Mouse (Mus musculus): ENCODE results near the gene Pde5a. TPM values are rescaled to one million over a fixed set of nuclear protein-coding genes. Genes with fewer than 3 reads are reported as not detected.

Gene Pde5a
- polyA plus RNA-seq, 1 experiment from 2014 or later: 4.3 TPM

- no peaks in the 10 kb centered on the region for H3K9me3 ChIP-seq
- no peak overlapping the region for H3K9ac ChIP-seq
- no peak for ATAC-seq (ENCODE audit: low FRiP score)
- no peaks in the 10 kb centered on the region for H3K27me3 ChIP-seq
- H3K4me1 ChIP-seq: no peaks in the 10 kb centered on the region
- no peaks in the 10 kb centered on the region for H3K36me3 ChIP-seq (replicated peaks)
- H3K4me3 ChIP-seq (replicated peaks): no peak overlapping the region
- 86% methylated on average over 1 of the region's 1 CpGs for WGBS
- no peak overlapping the region for H3K4me2 ChIP-seq
- no peak overlapping the region for H3K27ac ChIP-seq
Measured at GRCm38 (mm10) chr3:122871596-122871995, 142.8 kb downstream of the Pde5a start.

DNA sequence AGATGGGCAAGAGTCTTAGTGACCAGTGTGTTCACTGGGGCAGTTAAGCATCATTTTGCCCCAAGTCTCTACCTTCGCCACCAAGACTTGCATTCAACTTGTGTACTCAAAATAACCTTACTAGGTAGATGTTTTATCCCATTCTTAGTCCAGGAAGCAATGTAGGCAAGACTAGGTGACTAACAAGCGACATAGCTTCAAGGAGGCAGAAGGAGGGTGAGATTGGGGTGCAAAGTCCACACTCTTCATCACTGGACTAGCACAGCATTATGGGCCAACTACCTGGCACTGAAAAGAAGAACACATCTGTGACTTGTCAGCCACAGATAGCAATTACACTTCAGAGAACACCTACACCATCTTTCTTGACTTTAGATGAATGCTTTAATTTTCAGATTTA, 148.1 kb downstream of the Pde5a start:
- Histone ChIP-seq H3K9me3 (no peaks in the 10 kb centered on the region), H3K36me3 (replicated peaks) (no peaks in the 10 kb centered on the region), H3K4me3 (replicated peaks) (no peak overlapping the region), H3K27me3 (no peaks in the 10 kb centered on the region), H3K4me2 (no peak overlapping the region), H3K4me1 (no peaks in the 10 kb centered on the region), H3K27ac (no peak overlapping the region), H3K9ac (no peak overlapping the region)
- WGBS: 94% methylated on average over 2 of the region's 2 CpGs
- no peak for ATAC-seq (ENCODE audit: low FRiP score)

GRCm38 (mm10) chr3:122877543-122877942, 148.8 kb downstream of the Pde5a start:
- Histone ChIP-seq H3K4me1 (no peaks in the 10 kb centered on the region), H3K9me3 (no peaks in the 10 kb centered on the region), H3K4me3 (replicated peaks) (no peak overlapping the region), H3K4me2 (no peak overlapping the region), H3K9ac (no peak overlapping the region), H3K27ac (no peak overlapping the region), H3K36me3 (replicated peaks) (no peaks in the 10 kb centered on the region), H3K27me3 (no peaks in the 10 kb centered on the region)
- WGBS: 92% methylated on average over 3 of the region's 3 CpGs
- ATAC-seq (ENCODE audit: low FRiP score): no peak

DNA sequence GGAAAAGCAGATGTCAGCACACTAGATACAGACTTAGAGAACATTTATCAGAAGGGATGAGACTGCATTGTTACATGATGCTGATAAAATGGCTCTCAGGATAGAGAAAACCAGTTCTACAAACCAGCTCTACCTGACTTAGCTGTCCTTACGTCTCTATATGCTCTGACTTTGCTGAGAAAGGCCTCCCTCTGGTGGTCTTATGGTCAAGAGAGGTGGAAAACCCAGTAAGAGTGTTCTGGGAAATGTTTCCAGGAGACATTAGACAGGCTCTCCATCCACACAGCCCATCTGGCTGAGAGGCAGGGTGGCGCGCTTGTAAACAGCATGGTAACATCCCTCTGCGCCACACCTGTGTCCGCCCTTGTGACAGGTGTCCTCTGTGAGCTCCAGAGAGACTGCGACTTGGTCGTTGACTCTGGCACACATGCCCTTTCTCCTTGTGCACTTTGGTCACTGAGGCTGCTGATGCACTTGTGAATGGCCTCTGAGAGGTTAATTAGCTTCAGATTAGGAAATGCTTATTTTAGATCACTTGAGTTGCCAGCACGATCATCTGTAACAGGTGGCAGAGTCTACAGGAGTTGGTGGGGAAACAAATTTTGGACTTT, 150.1 kb downstream of the Pde5a start:
- Histone ChIP-seq H3K27me3 (no peaks in the 10 kb centered on the region), H3K27ac (no peak overlapping the region), H3K36me3 (replicated peaks) (no peaks in the 10 kb centered on the region), H3K9ac (no peak overlapping the region), H3K4me1 (no peaks in the 10 kb centered on the region), H3K9me3 (no peaks in the 10 kb centered on the region), H3K4me2 (no peak overlapping the region), H3K4me3 (replicated peaks) (no peak overlapping the region)
- WGBS: 90% methylated on average over 8 of the region's 8 CpGs
- ATAC-seq (ENCODE audit: low FRiP score): no peak

GRCm38 (mm10) chr3:122887505-122888301, 159.0 kb downstream of the Pde5a start:
- no peak overlapping the region for H3K9ac ChIP-seq
- WGBS: 81% methylated on average over 4 of the region's 4 CpGs
- no peak for ATAC-seq (ENCODE audit: low FRiP score)
- H3K9me3 ChIP-seq: no peaks in the 10 kb centered on the region
- no peak overlapping the region for H3K27ac ChIP-seq
- H3K4me2 ChIP-seq: no peak overlapping the region
- no peaks in the 10 kb centered on the region for H3K27me3 ChIP-seq
- no peaks in the 10 kb centered on the region for H3K4me1 ChIP-seq
- H3K4me3 ChIP-seq (replicated peaks): no peak overlapping the region
- H3K36me3 ChIP-seq (replicated peaks): no peaks in the 10 kb centered on the region

- ATAC-seq (ENCODE audit: low FRiP score): no peak
- Histone ChIP-seq H3K4me2 (no peak overlapping the region), H3K27me3 (no peaks in the 10 kb centered on the region), H3K4me3 (replicated peaks) (no peak overlapping the region), H3K9me3 (no peaks in the 10 kb centered on the region), H3K27ac (no peak overlapping the region), H3K4me1 (no peaks in the 10 kb centered on the region), H3K36me3 (replicated peaks) (no peaks in the 10 kb centered on the region), H3K9ac (no peak overlapping the region)
- 91% methylated on average over 5 of the region's 5 CpGs for WGBS
Measured at GRCm38 (mm10) chr3:122888371-122888819, 159.6 kb downstream of the Pde5a start.

- H3K4me3 ChIP-seq (replicated peaks): no peak within 1 kb of the TSS
- no peaks in the 10 kb centered on the region for H3K36me3 ChIP-seq (replicated peaks)
- 91% methylated on average over 3 of the region's 3 CpGs for WGBS
- no peak within 1 kb of the TSS for H3K4me2 ChIP-seq
- no peak within 1 kb of the TSS for H3K27ac ChIP-seq
- no peaks in the 10 kb centered on the region for H3K27me3 ChIP-seq
- H3K4me1 ChIP-seq: no peaks in the 10 kb centered on the region
- no peak within 1 kb of the TSS for H3K9ac ChIP-seq
- ATAC-seq (ENCODE audit: low FRiP score): no peak
- H3K9me3 ChIP-seq: no peaks in the 10 kb centered on the region
Measured at GRCm38 (mm10) chr3:122894772-122895171, 166.0 kb downstream of the Pde5a start, which contains the start of gene Fabp2. Gene Fabp2, plus strand, starts transcription at chr3:122895072.

DNA sequence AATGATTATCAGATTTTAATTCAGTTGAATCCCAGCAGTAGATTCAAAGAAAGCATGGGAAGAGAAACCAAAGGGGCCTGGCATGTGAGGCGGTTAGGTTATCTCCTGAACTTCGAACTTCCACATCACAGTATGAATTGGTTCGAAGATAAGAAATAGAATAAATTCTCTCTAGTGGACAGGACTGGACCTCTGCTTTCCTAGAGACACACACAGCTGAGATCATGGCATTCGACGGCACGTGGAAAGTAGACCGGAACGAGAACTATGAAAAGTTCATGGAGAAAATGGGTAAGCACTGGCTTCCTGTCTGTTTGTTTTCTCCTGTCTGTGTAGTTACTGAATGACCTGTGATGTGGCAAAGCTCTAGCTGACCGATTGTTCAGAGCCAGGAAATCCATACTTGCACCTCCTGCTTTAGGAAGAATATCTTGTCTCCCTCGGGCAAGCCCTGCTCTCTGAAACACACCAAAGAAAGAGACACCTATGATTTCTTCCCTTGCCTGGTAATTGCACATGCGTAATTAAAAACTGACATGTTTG, 166.5 kb downstream of the Pde5a start:
- H3K4me3 ChIP-seq (replicated peaks): no peak overlapping the region
- WGBS: 89% methylated on average over 11 of the region's 11 CpGs
- no peak overlapping the region for H3K4me2 ChIP-seq
- H3K36me3 ChIP-seq (replicated peaks): no peaks in the 10 kb centered on the region
- no peaks in the 10 kb centered on the region for H3K9me3 ChIP-seq
- H3K27me3 ChIP-seq: no peaks in the 10 kb centered on the region
- H3K9ac ChIP-seq: no peak overlapping the region
- no peak for ATAC-seq (ENCODE audit: low FRiP score)
- no peak overlapping the region for H3K27ac ChIP-seq
- H3K4me1 ChIP-seq: no peaks in the 10 kb centered on the region

- Histone ChIP-seq H3K4me2 (no peak overlapping the region), H3K27ac (no peak overlapping the region), H3K27me3 (no peaks in the 10 kb centered on the region), H3K9ac (no peak overlapping the region), H3K9me3 (no peaks in the 10 kb centered on the region), H3K4me1 (no peaks in the 10 kb centered on the region), H3K4me3 (replicated peaks) (no peak overlapping the region), H3K36me3 (replicated peaks) (no peaks in the 10 kb centered on the region)
- WGBS: 64% methylated on average over 6 of the region's 6 CpGs
- no peak for ATAC-seq (ENCODE audit: low FRiP score)
Measured at GRCm38 (mm10) chr3:122898254-122898653, 169.5 kb downstream of the Pde5a start.

- Histone ChIP-seq H3K9ac (no peak overlapping the region), H3K27me3 (no peaks in the 10 kb centered on the region), H3K4me2 (no peak overlapping the region), H3K9me3 (no peaks in the 10 kb centered on the region), H3K4me3 (replicated peaks) (no peak overlapping the region), H3K36me3 (replicated peaks) (no peaks in the 10 kb centered on the region), H3K27ac (no peak overlapping the region), H3K4me1 (no peaks in the 10 kb centered on the region)
- 45% methylated on average over 12 of the region's 12 CpGs for WGBS
- ATAC-seq (ENCODE audit: low FRiP score): peak; percentile 55; the same call in 1 of the 2 replicates
Measured at GRCm38 (mm10) chr3:122903746-122904433, 175.1 kb downstream of the Pde5a start.

DNA sequence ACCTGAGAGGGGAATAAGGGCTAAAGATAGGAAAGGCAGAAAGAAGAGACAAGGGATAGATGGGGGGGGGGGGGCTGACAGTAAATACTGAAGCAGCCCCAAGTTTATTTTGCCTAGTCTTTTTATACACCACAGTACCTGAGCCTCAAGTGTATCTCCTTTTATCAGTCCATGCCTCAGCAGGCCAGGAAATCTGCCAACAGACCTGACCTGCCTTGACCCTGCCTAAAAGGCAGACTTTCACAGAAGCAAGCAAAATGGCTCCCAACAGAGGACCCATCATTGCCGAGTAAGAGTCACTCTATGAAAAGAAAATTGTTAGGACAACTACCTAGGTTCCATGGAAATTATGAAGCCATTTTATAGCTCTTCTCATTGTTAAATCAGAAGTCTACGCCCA, 179.1 kb downstream of the Pde5a start:
- Histone ChIP-seq H3K9ac (no peak overlapping the region), H3K4me3 (replicated peaks) (no peak overlapping the region), H3K27ac (no peak overlapping the region), H3K36me3 (replicated peaks) (no peaks in the 10 kb centered on the region), H3K4me1 (no peaks in the 10 kb centered on the region), H3K4me2 (no peak overlapping the region), H3K27me3 (no peaks in the 10 kb centered on the region), H3K9me3 (no peaks in the 10 kb centered on the region)
- no peak for ATAC-seq (ENCODE audit: low FRiP score)
- 88% methylated on average over 2 of the region's 2 CpGs for WGBS

Measured in forebrain, embryonic 12.5 days (tissue).